Mouse (Mus musculus) hindbrain, embryonic 10.5 days (tissue): ENCODE results near the gene Gm26602. TPM values are rescaled to one million over a fixed set of nuclear protein-coding genes. Genes with fewer than 3 reads are reported as not detected.
"Not testable (repeated sequence)": the region's sequence is repeated elsewhere in the genome, so short reads cannot be mapped to it uniquely, and the experiment has no call there.

Source experiments
- DNase-seq: peaks from one replicate; pipeline ENCODE4 v3.0.0-alpha.2; 2017; ENCODE audit warnings: low spot score
- H3K27ac ChIP-seq: fragments of 300-500 bp; sonication (generic); 2 replicates; pipeline ENCODE4 v1.5.1; 2016; ENCODE audit warnings: mild to moderate bottlenecking, moderate library complexity
- H3K27me3 ChIP-seq: fragments of 300-500 bp; sonication (generic); 2 replicates; pipeline ENCODE4 v1.6.1; 2016; ENCODE audit warnings: mild to moderate bottlenecking; ENCODE audit not compliant: poor library complexity, insufficient read depth, severe bottlenecking
- H3K36me3 ChIP-seq: fragments of 300-500 bp; sonication (generic); 2 replicates; pipeline ENCODE4 v1.6.1; 2016; ENCODE audit warnings: mild to moderate bottlenecking, moderate library complexity
- H3K4me1 ChIP-seq: fragments of 300-500 bp; sonication (generic); replicated peaks from 2 replicates; pipeline ENCODE4 v1.6.1; 2016; ENCODE audit warnings: mild to moderate bottlenecking
- H3K4me3 ChIP-seq: fragments of 300-500 bp; sonication (generic); 2 replicates; pipeline ENCODE4 v1.5.1; 2016; ENCODE audit warnings: mild to moderate bottlenecking, moderate library complexity
- H3K9me3 ChIP-seq: fragments of 300-500 bp; sonication (generic); 2 replicates; pipeline ENCODE4 v1.6.1; 2016; ENCODE audit warnings: mild to moderate bottlenecking, moderate library complexity
- WGBS: fragments of 180-500 bp; shearing (Covaris S2); methylation state at CpG from one replicate; pipeline ENCODE4 v1.1.7; 2016; 5-methylcytosine and 5-hydroxymethylcytosine counted together
- polyA plus RNA-seq: library from polyadenylated mRNA; unstranded; fragments of >200 nt; fragmentation: Nextera tagmentation; extraction: Ambion mirVana; gene quantifications from 2 replicates; pipeline ENCODE4 v1.2.1, GENCODE M21; 2016

The Gm26602 gene
- polyA plus RNA-seq, 1 experiment from 2014 or later: 4.5 TPM

- 20% methylated on average over 16 of the region's 16 CpGs for WGBS
- H3K4me1 ChIP-seq: peaks cover 60% of the 10 kb centered on the region
Measured at GRCm38 (mm10) chr10:79945507-79946234, 35.0 kb downstream of the Gm26602 start.

GRCm38 (mm10) chr10:79946752-79947322 lies 36.2 kb downstream of the Gm26602 start:
- Histone ChIP-seq H3K36me3 (peaks cover 55% of the 10 kb centered on the region), H3K9me3 (no peaks in the 10 kb centered on the region), H3K4me1 (peaks cover 56% of the 10 kb centered on the region), H3K27ac (peak overlapping the region; percentile 85), H3K4me3 (peak overlapping the region; percentile 26), H3K27me3 (peaks cover 76% of the 10 kb centered on the region)
- no peak for DNase-seq
- 12% methylated on average over 7 of the region's 7 CpGs for WGBS

More at GRCm38 (mm10) chr10:79945507-79946234, 35.0 kb downstream of the Gm26602 start:
- DNase-seq: peak; percentile 71
- Histone ChIP-seq H3K9me3 (no peaks in the 10 kb centered on the region), H3K27ac (peak overlapping the region; percentile 85), H3K27me3 (peaks cover 76% of the 10 kb centered on the region), H3K36me3 (peaks cover 55% of the 10 kb centered on the region), H3K4me3 (peak overlapping the region; percentile 26)

GRCm38 (mm10) chr10:79947502-79947901 lies 36.8 kb downstream of the Gm26602 start:
- peak overlapping the region; percentile 26; the same call in 1 of the 2 replicates for H3K4me3 ChIP-seq
- H3K4me1 ChIP-seq: peaks cover 56% of the 10 kb centered on the region
- DNase-seq: no peak
- H3K27me3 ChIP-seq: peaks cover 74% of the 10 kb centered on the region
- 78% methylated on average over 6 of the region's 6 CpGs for WGBS
- no peaks in the 10 kb centered on the region for H3K9me3 ChIP-seq
- peaks cover 52% of the 10 kb centered on the region for H3K36me3 ChIP-seq
- peak overlapping the region; percentile 85 for H3K27ac ChIP-seq

GRCm38 (mm10) chr10:79949873-79950272 lies 39.2 kb downstream of the Gm26602 start:
- DNase-seq: no peak
- WGBS: 93% methylated on average over 4 of the region's 4 CpGs
- H3K9me3 ChIP-seq: no peaks in the 10 kb centered on the region
- H3K4me1 ChIP-seq: peaks cover 41% of the 10 kb centered on the region
- H3K4me3 ChIP-seq: no peak overlapping the region
- peaks cover 68% of the 10 kb centered on the region for H3K36me3 ChIP-seq
- H3K27ac ChIP-seq: no peak overlapping the region
- peaks cover 73% of the 10 kb centered on the region; the same call in 1 of the 2 replicates for H3K27me3 ChIP-seq

GRCm38 (mm10) chr10:79950661-79951060 lies 40.0 kb downstream of the Gm26602 start:
- Histone ChIP-seq H3K4me1 (peaks cover 37% of the 10 kb centered on the region), H3K9me3 (no peaks in the 10 kb centered on the region), H3K36me3 (peaks cover 68% of the 10 kb centered on the region), H3K4me3 (no peak overlapping the region), H3K27me3 (peaks cover 75% of the 10 kb centered on the region), H3K27ac (no peak overlapping the region)
- DNase-seq: no peak
- WGBS: 79% methylated on average over 18 of the region's 18 CpGs

- Histone ChIP-seq H3K36me3 (peaks cover 47% of the 10 kb centered on the region), H3K27me3 (peaks cover 74% of the 10 kb centered on the region), H3K4me3 (no peak overlapping the region; the same call in 1 of the 2 replicates), H3K9me3 (no peaks in the 10 kb centered on the region), H3K4me1 (peaks cover 37% of the 10 kb centered on the region), H3K27ac (no peak overlapping the region)
- WGBS: 89% methylated on average over 6 of the region's 6 CpGs
- no peak for DNase-seq
Measured at GRCm38 (mm10) chr10:79953946-79954345, 43.3 kb downstream of the Gm26602 start.

GRCm38 (mm10) chr10:79955691-79956090 lies 45.0 kb downstream of the Gm26602 start:
- H3K27me3 ChIP-seq: peaks cover 58% of the 10 kb centered on the region
- H3K36me3 ChIP-seq: peaks cover 30% of the 10 kb centered on the region
- DNase-seq: no peak
- H3K27ac ChIP-seq: peak overlapping the region; percentile 13; the same call in 1 of the 2 replicates
- H3K4me3 ChIP-seq: peak overlapping the region; percentile 2; the same call in 1 of the 2 replicates
- 71% methylated on average over 9 of the region's 9 CpGs for WGBS
- no peaks in the 10 kb centered on the region for H3K9me3 ChIP-seq
- H3K4me1 ChIP-seq: peaks cover 38% of the 10 kb centered on the region

GRCm38 (mm10) chr10:79956643-79957154 lies 46.0 kb downstream of the Gm26602 start:
- Histone ChIP-seq H3K27ac (peak overlapping the region; percentile 66; the same call in 1 of the 2 replicates), H3K4me1 (peaks cover 43% of the 10 kb centered on the region), H3K9me3 (no peaks in the 10 kb centered on the region), H3K36me3 (peaks cover 26% of the 10 kb centered on the region), H3K27me3 (peaks cover 48% of the 10 kb centered on the region), H3K4me3 (no peak overlapping the region)
- WGBS: 20% methylated on average over 4 of the region's 4 CpGs
- DNase-seq: no peak

GRCm38 (mm10) chr10:79958140-79958816 lies 47.6 kb downstream of the Gm26602 start:
- WGBS: 11% methylated on average over 21 of the region's 21 CpGs
- DNase-seq: peak; percentile 84
- H3K9me3 ChIP-seq: no peaks in the 10 kb centered on the region
- H3K27me3 ChIP-seq: peaks cover 38% of the 10 kb centered on the region
- H3K27ac ChIP-seq: peak overlapping the region; percentile 60; the same call in 1 of the 2 replicates
- peaks cover 43% of the 10 kb centered on the region for H3K4me1 ChIP-seq
- peak overlapping the region; percentile 30 for H3K4me3 ChIP-seq
- peaks cover 32% of the 10 kb centered on the region for H3K36me3 ChIP-seq

GRCm38 (mm10) chr10:79959412-79959811 lies 48.8 kb downstream of the Gm26602 start:
- not testable (repeated sequence) for H3K27ac ChIP-seq, DNase-seq
- H3K4me1 ChIP-seq: peaks cover 39% of the 10 kb centered on the region

GRCm38 (mm10) chr10:79959847-79960601 lies 49.4 kb downstream of the Gm26602 start, which contains the start of gene Wdr18:
Wdr18 (plus strand) TSS chr10:79960152.
- H3K27me3 ChIP-seq: peaks cover 22% of the 10 kb centered on the region
- under 1% methylated on average over 61 of the region's 61 CpGs for WGBS
- peak within 1 kb of the TSS; percentile 98 for H3K4me3 ChIP-seq
- H3K4me1 ChIP-seq: peaks cover 39% of the 10 kb centered on the region
- no peaks in the 10 kb centered on the region for H3K9me3 ChIP-seq
- peak within 1 kb of the TSS; percentile 91 for H3K27ac ChIP-seq
- H3K36me3 ChIP-seq: peaks cover 40% of the 10 kb centered on the region
- DNase-seq: peak; percentile 100

More at GRCm38 (mm10) chr10:79959412-79959811, 48.8 kb downstream of the Gm26602 start:
- peaks cover 34% of the 10 kb centered on the region for H3K36me3 ChIP-seq
- 38% methylated on average over 10 of the region's 10 CpGs for WGBS
- not testable (repeated sequence) for H3K9me3 ChIP-seq
- H3K4me3 ChIP-seq: peak overlapping the region; percentile 98
- peaks cover 27% of the 10 kb centered on the region for H3K27me3 ChIP-seq
